Mouse (Mus musculus) heart, adult 8-10 months (tissue): ENCODE measurements around the gene Phf3. TPM values are rescaled to one million over a fixed set of nuclear protein-coding genes. Genes with fewer than 3 reads are reported as not detected.
"Not testable (repeated sequence)": the region's sequence is repeated elsewhere in the genome, so short reads cannot be mapped to it uniquely, and the experiment has no call there.

Experiments used
- DNase-seq: peaks from one replicate; pipeline ENCODE4 v3.0.0; 2022; ENCODE audit warnings: low spot score
- total RNA-seq, 4 experiments: library from RNA; stranded (reverse); gene quantifications; 2 replicates each; pipeline ENCODE4 v1.2.4; 2022

Phf3 gene
- total RNA-seq: 10 to 100 TPM; 33.7 to 39.6 (median 36.5) TPM

DNA sequence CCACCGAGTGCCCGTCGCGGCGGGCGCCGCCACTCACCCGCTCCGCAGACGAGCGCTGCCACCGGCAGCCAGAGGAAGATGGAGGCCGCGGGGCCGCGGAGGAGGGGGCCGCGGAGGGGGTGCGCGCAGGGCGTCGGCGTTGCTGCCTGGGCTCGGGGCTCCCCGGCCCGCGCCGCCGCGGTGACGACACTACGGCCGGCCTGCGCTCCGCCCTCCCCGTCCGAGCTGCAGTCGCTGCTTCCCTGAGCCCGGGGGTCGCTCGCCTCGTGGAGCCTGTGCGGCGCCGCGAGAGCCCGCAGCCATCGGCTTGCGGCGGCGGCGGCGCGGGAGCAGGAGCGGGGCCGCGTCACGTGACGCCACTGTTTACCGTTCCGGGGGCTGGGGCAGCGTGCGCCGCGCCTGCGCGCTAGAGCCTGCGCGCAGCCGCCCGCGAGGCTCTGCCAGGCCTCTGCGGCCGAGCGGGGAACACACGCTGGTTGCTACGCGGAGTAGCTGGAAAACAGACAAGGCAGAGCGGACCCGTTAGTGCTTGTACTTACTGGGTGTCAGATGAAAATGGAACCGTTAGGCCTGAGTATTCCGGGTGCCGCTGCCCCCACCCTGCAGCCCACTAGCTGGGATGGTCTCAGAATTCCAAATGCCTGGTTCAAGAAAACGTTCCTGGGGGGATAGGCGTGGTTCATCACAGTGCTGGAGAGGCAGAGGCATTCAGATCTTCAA is at the start of gene Phf3:
Phf3 (minus strand) TSS at position 381 of the 720 bp plus-strand sequence.
- DNase-seq: peak; percentile 79

DNA sequence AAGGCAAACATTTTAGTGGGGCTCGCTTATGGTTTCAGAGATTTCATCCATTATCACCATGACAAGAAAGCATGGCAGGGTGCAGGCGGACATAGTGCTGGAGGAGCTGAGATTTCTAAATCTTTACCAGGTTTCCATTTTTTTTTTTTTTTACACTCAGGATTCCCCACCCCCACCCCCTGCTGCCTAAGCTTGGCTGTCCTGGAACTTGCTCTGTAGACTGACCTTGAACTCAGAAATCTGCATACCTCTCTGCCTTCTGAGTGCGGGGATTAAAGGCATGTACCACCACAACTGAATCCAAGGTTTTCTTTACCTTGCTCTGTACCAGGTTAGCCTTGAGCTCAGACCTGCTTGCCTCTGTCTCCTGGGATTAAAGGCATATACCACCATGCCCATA is 48.5 kb upstream of the Phf3 start:
- no peak for DNase-seq

DNA sequence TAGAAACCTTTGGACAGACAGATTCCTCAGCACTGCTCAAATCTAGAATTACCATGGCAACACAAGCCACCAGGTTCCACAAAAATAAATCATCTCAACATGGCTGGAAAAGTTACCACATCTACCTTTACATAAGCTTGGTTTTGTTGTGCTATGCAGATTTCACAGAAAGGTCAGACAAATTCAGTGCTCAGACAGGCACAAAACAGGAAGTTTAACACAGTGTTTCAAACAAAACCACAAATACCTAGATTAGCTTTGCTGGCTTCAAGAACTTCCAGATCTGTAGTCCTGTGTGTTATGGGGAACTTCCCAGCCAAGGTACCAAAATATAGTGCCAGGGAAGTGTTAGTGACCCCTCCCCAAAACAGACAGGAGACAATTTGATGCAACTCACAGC is 47.5 kb upstream of the Phf3 start:
- no peak for DNase-seq

DNA sequence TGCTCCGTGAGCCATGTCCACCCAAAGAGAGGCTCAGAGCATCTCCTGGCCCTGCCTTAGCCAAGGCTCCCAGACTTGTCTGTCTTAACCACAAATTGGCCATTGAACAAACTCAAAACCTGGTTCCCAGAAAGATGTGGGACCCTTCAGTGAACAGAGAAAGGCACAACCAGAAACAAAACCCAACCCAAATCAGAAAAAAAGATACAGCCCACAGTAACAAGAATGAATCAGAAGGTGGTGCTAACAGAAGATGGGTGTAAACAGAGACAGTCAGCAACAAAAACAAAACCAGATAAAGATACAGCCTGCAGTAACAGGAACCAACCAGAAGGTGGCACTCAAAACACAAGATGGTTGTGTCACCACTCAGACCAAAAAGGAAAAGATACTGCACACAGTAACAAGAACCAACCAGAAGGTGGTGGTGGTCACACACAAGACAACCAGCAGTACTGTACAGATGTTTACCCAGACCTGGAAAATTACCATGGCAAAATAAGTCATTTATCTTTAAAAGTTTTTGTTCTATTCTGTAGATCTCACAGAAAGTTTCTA is 47.0 kb upstream of the Phf3 start:
- DNase-seq: peak; percentile 8

DNA sequence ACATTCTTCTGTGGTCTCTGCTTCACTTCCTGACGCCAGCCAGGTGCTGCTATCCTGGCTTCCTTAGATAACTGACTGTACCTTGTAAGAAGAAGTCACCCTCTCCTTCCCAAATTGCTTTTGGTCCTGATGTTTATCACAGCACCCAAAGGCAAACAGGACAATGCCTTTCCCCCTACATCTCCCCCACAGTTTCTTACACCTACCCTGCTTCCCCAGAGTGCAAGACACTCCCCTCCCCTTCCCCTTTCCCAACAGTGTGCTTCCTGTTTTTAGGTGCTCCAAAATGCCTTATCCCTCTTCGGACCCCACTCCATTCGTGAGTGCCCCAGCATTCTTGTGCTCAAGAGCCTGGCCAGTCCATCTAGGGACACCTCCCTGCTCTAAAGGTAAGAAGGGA is 36.5 kb upstream of the Phf3 start:
- DNase-seq: no peak

DNA sequence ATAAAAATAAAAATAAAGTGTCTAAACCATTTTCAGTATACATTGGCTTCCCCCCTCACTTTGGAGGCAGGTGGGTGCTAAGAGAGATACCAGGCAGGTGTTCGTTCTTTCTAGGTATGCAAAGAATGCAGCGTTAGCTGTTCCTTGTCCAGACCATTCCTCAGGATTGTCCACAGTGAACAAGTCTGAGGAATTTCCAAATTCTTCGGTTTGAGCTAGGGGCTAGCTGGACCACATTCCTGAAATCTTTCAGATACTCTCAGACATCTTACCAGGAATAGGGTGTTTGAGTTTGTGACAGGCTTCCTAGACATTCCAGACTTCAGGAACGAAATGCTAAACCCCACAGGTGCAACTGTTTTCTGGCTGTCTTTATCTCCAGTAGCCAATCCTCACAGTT is 35.1 kb upstream of the Phf3 start:
- DNase-seq: no peak

DNA sequence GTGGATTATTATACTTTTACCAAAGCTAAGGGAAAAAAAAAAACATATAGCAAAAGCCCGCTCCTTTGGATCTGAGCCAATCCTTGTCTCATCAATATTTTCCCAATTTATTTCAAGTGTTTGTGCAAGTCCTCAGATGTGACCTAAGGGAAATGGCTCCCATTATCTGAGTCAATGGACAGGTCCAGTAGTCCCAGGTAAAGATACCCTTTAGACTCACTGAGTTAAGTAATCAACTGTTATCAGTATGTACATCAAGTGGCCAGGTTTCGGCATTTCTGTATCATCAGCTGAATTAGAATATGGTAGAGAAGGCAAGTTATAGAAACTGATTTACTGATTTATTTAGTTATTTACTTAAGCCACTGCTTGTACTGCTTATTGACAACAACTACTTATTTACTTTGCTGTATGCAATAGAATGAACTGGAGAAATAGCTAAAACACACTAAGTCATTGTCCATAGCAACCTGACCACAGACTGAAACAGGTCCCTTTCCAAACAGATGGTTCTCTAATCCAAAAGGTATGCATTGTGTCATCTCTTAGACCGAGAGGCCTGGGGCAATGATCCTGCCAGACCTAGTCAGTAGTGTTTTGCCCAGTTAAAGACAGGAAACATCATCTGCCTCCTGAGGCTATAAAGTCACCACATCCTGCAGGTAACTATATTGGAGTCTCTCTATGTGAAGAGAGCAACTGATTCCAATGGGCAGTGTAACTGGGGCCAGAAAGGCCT is 29.9 kb upstream of the Phf3 start:
- no peak for DNase-seq

DNA sequence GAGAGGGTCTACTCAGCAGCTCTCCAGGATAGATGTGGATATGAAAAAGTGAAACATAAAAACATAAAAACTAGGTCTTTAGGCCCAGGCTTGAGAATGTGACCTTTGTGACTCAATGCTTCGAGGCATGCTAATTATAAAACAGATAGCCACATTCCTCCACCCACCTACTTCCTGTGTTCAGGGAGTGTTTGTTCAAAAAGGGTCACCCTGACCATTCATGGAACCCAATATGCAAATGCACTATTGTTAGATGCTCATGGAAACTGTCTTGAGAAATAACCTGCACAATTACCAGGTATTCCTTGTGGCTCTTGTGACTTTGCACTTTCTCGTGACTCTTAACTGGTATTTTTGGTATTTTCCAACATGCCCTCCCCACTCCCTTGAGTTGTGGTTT is 25.0 kb upstream of the Phf3 start:
- no peak for DNase-seq

DNA sequence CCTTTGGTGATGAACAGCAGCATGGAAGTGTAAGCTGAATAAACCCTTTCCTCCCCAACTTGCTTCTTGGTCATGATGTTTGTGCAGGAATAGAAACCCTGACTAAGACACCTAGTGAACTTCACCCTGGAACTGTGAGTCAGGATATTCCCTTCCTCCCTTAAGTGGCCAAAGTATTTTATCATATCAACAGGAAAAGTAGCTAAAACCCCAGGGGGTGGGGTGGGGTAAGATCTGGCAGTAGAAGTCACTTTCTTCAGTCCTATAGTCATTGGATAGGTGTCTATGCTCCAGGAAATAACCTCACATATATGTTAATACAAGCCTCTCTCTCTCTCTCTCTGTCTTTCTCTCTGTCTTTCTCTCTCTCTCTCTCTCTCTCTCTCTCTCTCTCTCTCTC is 21.6 kb upstream of the Phf3 start:
- not testable (repeated sequence) for DNase-seq

DNA sequence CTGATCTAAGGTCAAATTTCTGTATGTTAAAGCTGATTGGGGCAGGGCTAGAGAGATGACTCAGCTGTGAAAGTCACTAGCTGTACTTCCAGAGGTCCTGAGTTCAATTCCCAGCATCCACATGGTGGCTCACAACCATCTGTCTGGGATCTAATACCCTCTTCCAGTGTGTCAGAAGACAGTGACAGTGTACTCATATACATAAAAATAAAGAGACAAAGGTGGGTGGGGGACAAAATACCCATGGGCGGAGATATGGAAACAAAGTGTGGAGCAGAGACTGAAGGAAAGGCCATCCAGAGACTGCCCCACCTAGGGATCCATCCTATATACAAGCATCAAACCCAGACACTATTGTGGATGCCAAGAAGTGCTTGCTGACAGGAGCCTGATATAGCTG is 10.1 kb upstream of the Phf3 start:
- not testable (repeated sequence) for DNase-seq

DNA sequence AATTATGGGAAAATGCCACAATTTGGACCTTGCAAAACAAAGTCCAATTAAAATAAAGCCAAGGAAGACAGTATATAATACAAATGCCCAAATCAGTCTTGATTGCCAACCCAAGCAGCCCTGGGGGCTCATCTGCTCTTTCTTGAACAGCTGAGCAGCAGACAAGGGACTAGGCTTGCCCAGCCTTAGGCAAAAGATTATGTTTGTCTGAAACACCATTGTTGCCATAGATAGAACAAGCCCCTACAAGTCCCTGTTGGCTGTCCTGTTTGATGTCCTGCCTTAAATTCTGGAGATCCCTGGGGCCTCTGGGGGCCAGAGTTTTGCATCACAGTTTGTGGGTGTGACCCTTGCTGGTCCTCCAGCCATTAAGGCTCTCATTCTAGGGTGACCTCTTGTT is 2.0 kb upstream of the Phf3 start:
- no peak for DNase-seq

DNA sequence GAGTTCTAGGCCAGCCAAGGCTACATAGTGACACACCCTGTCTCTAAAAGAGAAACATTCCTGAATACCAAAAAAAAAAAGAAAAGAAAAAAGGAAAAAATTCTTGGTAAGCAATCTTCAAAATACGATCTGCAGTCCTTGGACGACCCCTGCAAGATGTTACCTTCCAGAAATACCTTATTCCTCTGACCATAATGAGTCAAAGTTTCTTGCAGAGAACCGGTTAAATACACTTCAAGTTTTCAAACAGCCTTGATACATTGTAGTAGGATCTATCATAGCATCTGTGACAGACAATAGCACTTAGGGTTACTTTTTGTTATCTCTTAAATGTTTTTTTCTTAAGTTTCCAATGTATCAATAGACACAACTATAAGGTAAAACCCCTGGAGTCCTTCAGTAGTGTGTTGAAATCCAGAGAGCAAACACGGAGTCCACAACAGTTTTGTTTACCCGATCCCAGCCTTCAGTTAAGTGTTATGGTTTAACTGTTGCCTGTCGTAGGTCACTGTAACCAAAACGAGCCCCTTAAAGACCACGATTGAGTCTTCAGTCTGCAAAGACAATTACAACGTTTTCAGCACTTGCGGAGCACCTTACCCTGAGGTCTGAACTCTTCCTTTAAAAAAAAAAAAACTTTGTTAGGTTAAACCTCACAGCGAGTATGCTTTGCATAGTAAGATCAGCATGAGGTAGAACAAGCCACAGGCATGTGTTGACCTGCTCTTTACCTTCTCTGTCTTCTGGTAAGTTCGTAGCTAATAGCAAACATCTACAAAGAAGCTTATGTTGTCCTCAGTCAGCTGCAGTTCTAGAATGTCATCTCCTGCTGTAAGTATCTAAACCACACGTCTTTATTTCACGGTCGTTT is 775 bp upstream of the Phf3 start:
- DNase-seq: no peak

DNA sequence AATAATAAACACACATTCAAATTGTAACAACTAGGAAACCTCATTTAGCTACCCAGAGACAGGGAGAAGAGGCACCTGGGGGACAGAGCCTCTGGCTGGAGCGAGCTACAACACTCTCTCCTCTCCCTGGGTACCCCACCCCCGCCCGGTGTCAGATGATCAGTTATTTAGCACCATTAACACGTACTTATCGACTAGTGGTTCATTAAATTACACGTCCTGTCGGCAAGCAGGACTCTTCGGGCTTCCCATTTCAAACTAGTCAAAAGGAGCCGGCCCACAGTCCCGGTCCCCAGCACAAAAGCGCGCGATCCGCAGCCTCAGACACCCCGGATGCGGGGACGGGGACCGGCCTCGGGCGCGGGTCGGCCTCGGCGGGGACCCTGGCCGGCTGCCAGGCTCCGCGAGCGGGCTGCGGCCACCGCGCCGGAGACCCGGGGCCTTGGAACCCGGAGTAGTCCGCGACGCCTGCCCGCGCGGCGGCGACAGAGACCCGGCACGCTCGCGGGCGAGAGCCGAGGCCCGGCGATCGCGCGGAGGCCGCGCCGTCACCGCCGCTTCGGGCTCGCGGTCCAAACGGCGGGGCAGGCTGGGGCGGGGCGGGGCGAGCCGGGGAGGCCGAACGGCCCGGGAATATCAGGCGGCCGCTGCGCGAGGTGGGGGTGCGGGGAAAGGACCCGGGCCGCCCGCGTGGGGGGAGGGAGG is 733 bp downstream of the Phf3 start:
- peak; percentile 45 for DNase-seq

DNA sequence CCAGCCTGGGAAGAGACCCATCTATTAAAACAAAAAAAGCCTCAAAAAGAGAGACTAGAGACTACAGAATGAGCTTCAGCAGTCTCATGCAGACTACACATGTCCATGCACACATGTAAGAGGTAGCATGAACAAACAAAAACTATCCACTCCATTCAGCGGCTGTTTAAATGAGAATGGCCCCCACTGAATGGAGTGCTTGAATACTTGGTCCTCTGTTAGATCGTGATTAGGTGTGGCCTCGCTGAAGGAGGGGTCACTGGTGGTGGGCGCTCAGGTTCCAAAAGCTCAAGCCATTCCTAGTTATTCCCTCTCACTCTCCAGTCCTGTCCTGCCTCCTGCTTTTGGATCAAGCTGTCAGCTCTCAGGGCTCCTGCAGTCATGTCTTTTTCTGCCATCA is 5.9 kb downstream of the Phf3 start:
- no peak for DNase-seq

DNA sequence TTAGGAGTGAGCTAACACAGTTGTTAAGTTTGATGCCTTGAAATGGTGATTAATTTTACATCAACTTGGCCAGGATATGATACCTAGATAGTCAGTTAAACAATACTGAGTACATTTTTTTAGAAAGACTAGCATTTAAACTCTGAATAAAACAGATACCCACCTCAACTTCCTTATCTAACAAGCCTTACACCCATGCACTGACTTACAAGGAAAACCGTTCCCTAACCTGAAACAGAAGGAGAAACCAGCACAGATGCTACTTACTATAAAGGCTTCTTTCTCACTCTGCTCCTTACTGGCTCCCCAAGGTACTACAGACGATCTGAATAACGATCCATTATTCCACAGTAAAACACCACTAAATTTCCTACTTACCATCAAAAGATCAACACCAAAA is 21.2 kb downstream of the Phf3 start:
- no peak for DNase-seq

DNA sequence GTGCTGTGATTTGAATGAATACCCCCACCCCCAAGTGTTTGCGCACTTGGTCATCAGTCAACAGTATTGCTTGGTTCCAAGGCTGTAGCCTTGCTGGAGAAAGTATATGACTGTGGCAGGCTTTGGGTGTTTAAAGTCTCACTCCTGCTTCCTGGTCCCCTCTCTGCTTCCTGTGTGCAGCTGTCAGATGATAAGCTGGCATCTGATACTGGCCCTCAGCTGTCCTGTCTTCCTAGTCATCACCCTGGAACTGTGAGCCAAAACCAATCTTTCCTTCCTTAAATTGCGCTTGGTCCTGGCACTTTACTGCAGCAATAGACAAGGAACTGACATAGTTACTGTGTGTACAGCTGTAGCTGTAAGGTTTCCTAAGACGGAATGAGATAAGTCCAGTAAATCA is 21.8 kb downstream of the Phf3 start:
- DNase-seq: no peak

DNA sequence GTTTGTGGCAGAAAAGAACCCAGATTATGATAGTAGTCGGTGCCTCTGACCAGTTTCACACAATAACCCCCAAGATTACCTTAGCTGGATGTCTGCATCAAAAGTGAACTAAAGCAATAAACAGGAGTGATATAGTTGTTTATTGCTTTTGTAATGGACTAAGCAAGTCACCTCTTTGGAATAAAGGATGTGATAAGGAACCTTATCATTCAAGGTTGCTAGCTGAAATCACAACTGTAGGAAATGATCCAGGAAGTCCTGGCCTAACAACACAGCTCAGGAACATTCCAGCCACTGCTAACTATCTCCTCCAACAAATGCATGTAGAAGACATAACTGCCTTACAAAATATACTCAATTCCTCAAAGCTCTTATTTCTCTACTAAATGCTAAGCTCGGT is 22.8 kb downstream of the Phf3 start:
- DNase-seq: no peak

DNA sequence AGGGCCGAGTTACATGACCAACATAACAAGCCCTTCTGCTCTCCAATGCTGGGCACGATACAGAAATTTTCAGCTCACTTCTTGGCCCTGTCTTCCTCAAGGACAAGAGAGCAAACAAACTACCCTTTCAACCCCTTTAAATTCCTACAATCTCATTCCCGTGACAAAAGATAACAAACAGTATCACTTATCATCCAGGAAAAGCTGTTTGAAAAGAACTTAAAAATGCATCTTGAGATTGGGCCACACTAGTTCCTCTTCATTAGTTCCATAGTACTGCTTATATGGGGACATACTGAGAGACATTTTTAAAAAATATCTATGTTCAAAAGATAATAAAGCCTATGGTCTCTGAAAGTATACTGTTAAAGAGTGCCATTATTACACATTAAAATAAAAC is 23.8 kb downstream of the Phf3 start:
- no peak for DNase-seq

DNA sequence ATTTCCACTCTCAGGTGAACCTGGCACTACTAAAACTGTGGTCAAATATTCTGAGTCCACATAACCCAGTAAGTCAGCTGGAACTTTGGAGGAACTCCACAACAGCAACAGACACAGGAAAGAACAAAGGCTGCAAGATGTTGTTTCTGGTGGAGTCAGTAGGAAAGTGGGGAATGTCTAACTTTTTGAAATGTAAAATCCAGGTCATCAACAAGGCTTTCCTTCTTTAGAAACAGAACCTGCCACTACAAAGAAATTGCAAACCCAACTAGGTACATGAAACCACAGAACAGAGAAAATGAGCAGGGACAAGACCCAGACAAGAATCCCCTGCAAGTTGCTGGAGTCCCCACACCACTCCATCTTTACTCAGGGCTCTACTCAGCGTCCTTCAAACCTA is 26.0 kb downstream of the Phf3 start:
- no peak for DNase-seq

DNA sequence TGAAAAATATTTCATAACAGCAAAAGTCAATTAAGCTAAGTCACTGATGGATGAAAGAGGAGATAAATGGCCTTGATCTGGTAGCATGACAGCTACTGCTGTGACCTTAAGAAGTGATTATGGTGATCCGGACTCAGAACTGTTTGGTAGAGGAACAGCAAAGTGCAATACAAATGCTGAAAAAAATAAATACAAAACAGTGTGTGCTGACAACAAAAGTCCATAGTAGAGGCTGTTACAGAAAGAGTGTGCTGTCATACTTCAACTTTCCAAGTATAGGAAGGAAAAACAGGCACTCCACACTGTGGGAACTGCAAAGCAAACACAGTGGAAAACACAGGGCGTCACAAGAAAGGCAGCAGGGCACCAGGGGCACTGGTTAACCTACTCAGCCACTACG is 34.1 kb downstream of the Phf3 start:
- no peak for DNase-seq

DNA sequence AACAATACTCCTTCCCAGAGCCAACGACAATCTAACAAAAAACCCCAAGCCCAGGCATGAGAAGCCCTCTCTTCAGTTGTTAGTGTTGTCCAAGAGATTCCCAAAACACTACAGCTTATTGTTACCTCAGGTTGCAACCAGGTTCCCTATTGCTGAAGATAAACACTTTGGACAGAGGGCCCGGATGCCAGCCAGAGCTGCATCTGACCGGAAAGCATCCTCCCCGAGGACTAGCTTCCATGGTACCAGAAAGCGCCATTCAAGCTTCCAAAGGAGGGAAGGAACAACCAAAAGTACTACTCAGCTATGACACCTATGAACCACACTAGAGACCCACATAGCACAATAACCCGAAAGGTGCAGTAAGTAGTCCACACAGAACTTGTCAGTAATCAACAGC is 38.2 kb downstream of the Phf3 start:
- no peak for DNase-seq

DNA sequence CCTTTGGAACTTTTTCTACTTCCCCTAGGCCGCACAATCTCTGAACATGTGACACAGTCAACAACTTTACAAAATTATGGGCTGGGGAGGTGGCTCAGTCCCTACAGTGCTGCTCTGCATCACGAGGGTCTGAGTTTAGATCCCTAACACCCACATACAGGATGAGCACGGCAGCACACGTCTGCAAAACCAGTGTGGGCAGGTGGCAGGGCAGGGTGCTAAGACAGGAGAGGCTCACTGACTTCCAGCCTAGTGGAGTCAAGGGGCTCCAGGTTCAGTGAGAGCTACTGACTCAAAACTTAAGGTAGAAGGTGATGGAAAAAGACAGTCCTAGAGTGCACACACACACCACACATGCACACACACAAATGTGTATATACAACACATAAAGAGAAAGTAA is 40.9 kb downstream of the Phf3 start:
- DNase-seq: no peak
